Mouse (Mus musculus): ENCODE results near the gene Lrrc4c.

Lrrc4c gene

GRCm38 (mm10) chr2:97604688-97605215 is 1286.8 kb downstream of the Lrrc4c start:
- DNase-seq (ENCODE audit: low spot score in 2 of 2) = no peak

GRCm38 (mm10) chr2:97609436-97609835 is 1291.5 kb downstream of the Lrrc4c start:
- no peak for DNase-seq (ENCODE audit: low spot score in 2 of 2)

GRCm38 (mm10) chr2:97610566-97610965 is 1292.6 kb downstream of the Lrrc4c start:
- DNase-seq (ENCODE audit: low spot score in 2 of 2) = no peak

DNA sequence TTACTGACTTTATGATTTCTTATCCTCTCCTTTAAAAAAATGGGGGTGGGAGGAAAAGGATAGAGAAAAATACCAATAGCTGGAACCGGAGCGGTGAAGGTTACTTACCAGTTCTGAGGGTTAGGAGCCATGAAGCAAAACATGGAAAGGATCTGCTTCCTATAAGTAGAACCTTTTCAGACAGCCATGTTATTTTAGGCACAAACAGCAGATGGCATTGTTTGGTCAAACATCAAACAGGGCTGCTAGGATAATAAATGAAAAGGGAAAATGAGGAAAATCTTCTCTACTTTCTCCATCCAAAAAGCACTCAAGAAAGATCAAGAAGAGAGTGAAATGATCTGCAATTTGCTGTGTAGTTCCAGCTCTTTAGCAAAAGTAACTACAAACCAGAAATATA is 1296.8 kb downstream of the Lrrc4c start:
- no peak for DNase-seq (ENCODE audit: low spot score in 2 of 2)

- no peak for DNase-seq (ENCODE audit: low spot score in 2 of 2)
These were observed 1300.6 kb downstream of the Lrrc4c start for GRCm38 (mm10) chr2:97618589-97618988.

DNA sequence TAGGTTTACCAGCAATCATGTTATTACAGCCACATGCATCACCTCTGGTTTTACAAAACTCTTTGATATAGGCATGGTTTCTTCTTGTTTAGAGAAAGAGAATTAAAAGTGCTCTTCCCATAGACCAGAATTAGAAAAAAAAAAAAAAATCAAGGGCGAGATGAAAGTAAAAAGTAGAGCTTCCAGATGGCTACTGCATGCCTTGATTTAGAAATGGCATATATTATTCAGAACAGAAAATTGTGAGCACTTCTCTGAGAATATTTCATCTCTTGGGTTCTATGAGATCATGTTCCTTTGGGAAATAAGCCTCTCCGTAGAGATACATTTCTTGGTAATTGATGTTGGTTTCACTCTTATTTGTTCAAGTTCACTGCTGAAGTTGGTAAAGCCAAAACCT is 1322.0 kb downstream of the Lrrc4c start:
- no peak for DNase-seq (ENCODE audit: low spot score in 2 of 2)

GRCm38 (mm10) chr2:97641661-97642060 is 1323.7 kb downstream of the Lrrc4c start:
- no peak for DNase-seq (ENCODE audit: low spot score in 2 of 2)

GRCm38 (mm10) chr2:97652711-97653110 is 1334.7 kb downstream of the Lrrc4c start:
- DNase-seq (ENCODE audit: low spot score in 2 of 2) = no peak

Data from urinary bladder, adult 18-20 months (tissue).